Mouse (Mus musculus): Measurements from ENCODE around the gene Cmas.
A peak's percentile ranks its signal among the peaks of the same experiment; 100 is the strongest.

The Cmas gene

GRCm38 (mm10) chr6:142793468-142793867, 37.0 kb downstream of the Cmas start:
- no peak for DNase-seq (ENCODE audit: low spot score)

GRCm38 (mm10) chr6:142795087-142795486, 38.6 kb downstream of the Cmas start:
- DNase-seq (ENCODE audit: low spot score), result no peak

- DNase-seq (ENCODE audit: low spot score), result no peak
Observed at GRCm38 (mm10) chr6:142795655-142796441, 39.4 kb downstream of the Cmas start.

- DNase-seq (ENCODE audit: low spot score), result no peak
Observed at GRCm38 (mm10) chr6:142797996-142798395, 41.5 kb downstream of the Cmas start.

DNA sequence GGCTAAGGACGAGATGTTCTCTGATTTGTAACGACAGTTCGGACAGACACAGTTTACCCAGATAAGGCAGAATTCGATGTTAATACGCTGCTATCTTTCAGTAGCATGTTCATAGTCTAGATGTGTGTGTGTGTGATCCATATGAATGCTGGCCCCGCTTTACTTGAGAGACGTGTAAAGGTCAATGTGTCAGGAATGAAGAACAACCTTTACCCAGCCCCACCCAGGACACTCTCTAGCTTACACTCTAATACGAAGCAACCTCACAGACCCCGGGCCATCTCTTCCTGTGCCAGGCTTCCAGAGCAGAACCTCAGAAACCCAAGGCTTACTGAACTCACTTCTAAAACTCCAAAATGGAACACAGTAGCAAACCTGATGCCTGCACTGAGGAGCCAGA, 42.4 kb downstream of the Cmas start:
- no peak for DNase-seq (ENCODE audit: low spot score)

GRCm38 (mm10) chr6:142799704-142800374, 43.4 kb downstream of the Cmas start:
- no peak for DNase-seq (ENCODE audit: low spot score)

GRCm38 (mm10) chr6:142801687-142802086, 45.2 kb downstream of the Cmas start:
- DNase-seq (ENCODE audit: low spot score), result no peak

GRCm38 (mm10) chr6:142802617-142803525, 46.4 kb downstream of the Cmas start:
- DNase-seq (ENCODE audit: low spot score), result no peak

DNA sequence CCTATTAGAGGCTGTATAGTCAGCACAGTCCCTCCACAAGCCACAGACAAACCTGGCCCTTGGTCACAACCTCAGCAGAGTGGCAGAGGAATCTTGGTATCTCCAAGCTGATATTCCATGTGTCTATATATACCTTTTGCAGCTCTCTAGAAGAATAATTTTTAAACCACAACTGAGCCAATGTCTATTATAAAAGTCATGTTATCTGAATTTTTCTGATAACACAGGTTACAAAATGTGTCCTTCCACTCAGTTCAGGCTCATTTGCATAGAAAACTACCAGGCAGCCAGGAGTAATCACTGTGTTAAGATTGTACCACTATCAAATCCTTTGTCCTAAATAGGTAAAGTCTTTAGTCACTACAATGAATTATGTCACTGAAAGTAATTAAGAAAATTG, 47.9 kb downstream of the Cmas start, which contains the start of gene Sult6b2:
Gene Sult6b2 (minus strand): TSS at position 101 of the 400 bp plus-strand sequence.
- no peak for DNase-seq (ENCODE audit: low spot score)

GRCm38 (mm10) chr6:142806326-142806725, 49.8 kb downstream of the Cmas start:
- no peak for DNase-seq (ENCODE audit: low spot score)

GRCm38 (mm10) chr6:142809373-142810098, 53.0 kb downstream of the Cmas start:
- no peak for DNase-seq (ENCODE audit: low spot score)

DNA sequence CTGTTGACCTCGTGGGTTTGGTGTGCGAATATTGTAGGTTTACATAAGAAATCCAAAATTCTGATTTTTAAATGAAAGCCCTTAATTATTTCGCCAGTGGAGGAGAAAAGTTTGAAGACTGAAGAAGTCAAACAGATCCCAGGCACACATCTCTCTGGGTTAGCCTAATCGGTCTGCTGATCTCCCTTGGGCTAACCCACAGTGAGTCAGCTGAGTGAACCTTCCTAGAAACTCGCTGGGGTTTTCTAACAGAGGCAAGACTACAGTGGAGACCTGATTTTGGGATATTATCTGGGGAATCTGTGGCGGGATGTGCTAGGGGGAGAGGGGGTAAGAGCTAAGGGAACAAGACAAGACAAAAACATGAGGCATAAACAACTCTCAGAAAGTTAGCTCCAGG, 53.8 kb downstream of the Cmas start:
- no peak for DNase-seq (ENCODE audit: low spot score)

- DNase-seq (ENCODE audit: low spot score), result no peak
Observed at GRCm38 (mm10) chr6:142812969-142813368, 56.5 kb downstream of the Cmas start.

DNA sequence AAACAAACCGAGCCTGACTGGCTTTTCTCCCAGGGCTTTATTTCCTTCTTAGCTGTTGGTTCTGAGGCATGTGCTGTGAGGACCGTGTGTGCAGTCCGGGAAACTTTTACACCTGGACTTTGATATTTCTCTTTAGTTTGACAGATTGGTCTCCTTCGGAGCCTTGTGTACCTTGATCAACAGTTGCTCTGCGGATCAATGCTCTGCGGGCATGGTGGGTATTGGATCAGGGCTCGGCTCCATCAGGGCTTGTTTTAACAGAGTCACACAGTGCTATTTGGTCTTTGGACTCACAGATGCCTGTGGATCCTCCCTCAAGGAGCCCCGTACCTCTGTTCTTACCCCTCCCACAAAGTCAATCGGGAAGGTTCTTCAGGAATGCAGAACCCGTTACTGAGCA, 57.5 kb downstream of the Cmas start:
- DNase-seq (ENCODE audit: low spot score), result no peak

DNA sequence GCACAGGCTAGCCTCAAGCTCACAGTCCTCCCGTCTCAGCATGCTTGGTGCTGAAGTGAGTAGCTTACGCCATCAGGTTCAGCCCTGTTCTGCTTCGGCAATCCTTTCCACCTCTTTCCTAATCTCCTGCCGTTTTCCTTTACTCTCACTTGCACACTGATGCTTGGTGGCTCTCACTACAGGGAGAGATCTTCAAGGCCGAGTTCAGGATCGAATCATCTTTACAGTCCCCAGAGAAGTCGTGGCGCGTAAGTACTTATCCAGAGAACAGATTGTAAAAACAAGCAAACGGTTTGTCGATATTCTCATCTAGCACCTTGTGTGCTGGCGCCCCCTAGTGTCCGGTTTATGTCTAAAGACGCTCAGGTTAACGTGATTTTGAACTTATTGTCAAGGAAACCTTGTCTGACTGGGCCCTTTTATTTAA, 58.0 kb downstream of the Cmas start:
- DNase-seq (ENCODE audit: low spot score), result peak; percentile 78

DNA sequence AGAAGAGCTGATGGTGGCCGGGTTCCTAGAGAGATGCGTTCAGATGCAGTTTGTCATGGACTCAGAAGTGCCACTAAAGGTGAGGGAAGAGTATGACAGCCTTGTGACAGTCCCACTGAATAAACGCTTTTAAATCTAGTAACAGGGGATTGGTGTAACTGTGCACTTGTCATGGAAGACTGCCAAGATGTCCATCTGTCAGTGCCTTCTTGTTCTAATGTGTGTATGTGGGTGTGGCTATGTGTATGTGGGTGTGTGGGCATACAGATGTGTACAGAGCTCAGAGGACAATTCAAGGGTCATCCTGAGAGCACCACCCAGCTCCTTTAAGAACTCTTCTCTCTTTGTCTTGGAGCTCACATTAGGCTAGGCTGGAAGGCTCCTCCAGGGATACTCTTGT, 59.0 kb downstream of the Cmas start:
- DNase-seq (ENCODE audit: low spot score), result no peak

DNA sequence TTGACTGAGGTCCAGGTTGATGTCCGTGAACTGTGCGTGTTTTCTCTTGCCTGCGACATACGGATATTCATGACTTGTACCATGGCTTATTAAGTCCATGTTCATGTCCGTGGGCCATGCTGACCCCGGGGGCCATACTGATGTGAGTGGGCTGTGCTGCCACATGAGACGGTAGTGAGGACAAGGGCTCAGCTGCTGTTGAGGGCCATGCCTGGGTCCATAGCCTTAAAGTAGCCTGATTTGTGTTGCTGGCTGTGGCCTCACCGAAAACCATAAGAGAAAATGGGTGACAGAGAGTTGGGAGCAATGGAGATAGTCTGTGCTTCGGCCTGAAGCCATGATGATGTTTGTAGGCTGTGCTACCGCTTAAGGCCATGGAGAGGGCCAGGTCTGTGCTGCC, 61.8 kb downstream of the Cmas start:
- no peak for DNase-seq (ENCODE audit: low spot score)

- DNase-seq (ENCODE audit: low spot score), result no peak
Observed at GRCm38 (mm10) chr6:142823008-142823787, 66.7 kb downstream of the Cmas start.

All from urinary bladder, postnatal 25 days (tissue).